Mouse (Mus musculus) stomach, postnatal 0 days (tissue): ENCODE data around the gene Myo1a. TPM values are rescaled to one million over a fixed set of nuclear protein-coding genes. Genes with fewer than 3 reads are reported as not detected.

ENCODE experiments used
- ATAC-seq: fragments of 200-750 bp; cut with Nextera tagmentation; 2 replicates; pipeline ENCODE4 v1.8.0; 2017; ENCODE audit not compliant: low FRiP score, low TSS enrichment
- DNase-seq: peaks from one replicate; pipeline ENCODE4 v3.0.0-alpha.2; 2016; ENCODE audit warnings: low spot score
- H3K27ac ChIP-seq: fragments of 300-500 bp; sonication (generic); replicated peaks from 2 replicates; pipeline ENCODE4 v1.5.1; 2014; ENCODE audit warnings: mild to moderate bottlenecking, control low read depth
- H3K27me3 ChIP-seq: fragments of 300-500 bp; sonication (generic); 2 replicates; pipeline ENCODE4 v1.6.1; 2014; ENCODE audit warnings: low read length; ENCODE audit not compliant: control insufficient read depth, insufficient read depth
- H3K36me3 ChIP-seq: fragments of 300-500 bp; sonication (generic); 2 replicates; pipeline ENCODE4 v1.6.1; 2014; ENCODE audit warnings: low read length, mixed read lengths; ENCODE audit not compliant: control insufficient read depth, insufficient read depth
- H3K4me1 ChIP-seq: fragments of 300-500 bp; sonication (generic); replicated peaks from 2 replicates; pipeline ENCODE4 v1.6.1; 2014; ENCODE audit warnings: antibody characterized with exemption; ENCODE audit not compliant: control insufficient read depth, insufficient read depth
- H3K4me2 ChIP-seq: fragments of 300-500 bp; sonication (generic); replicated peaks from 2 replicates; pipeline ENCODE4 v1.6.1; 2014; ENCODE audit warnings: low read depth, mild to moderate bottlenecking, control low read depth, moderate library complexity
- H3K4me3 ChIP-seq: fragments of 300-500 bp; sonication (generic); 2 replicates; pipeline ENCODE4 v1.5.1; 2014; ENCODE audit warnings: low read depth, low read length, control low read depth
- H3K9ac ChIP-seq: fragments of 300-500 bp; sonication (generic); 2 replicates; pipeline ENCODE4 v1.6.1; 2014; ENCODE audit warnings: mild to moderate bottlenecking, low read length, control low read depth, mixed read lengths
- H3K9me3 ChIP-seq: fragments of 300-500 bp; sonication (generic); 2 replicates; pipeline ENCODE4 v1.6.1; 2016; ENCODE audit warnings: low read length; ENCODE audit not compliant: control insufficient read depth
- CTCF ChIP-seq: IDR thresholded peaks from 2 replicates; pipeline ENCODE4 v1.5.1; 2016; ENCODE audit warnings: antibody characterized with exemption, low read depth, mild to moderate bottlenecking, moderate library complexity
- EP300 ChIP-seq: optimal IDR thresholded peaks from 2 replicates; pipeline ENCODE3; 2016; ENCODE audit warnings: antibody characterized with exemption
- WGBS: fragments of 180-500 bp; shearing (Covaris S2); extraction: QIAGEN DNeasy Blood & Tissue Kit; methylation state at CpG from one replicate; pipeline ENCODE4 v1.1.7; 2014; 5-methylcytosine and 5-hydroxymethylcytosine counted together
- polyA plus RNA-seq: library from polyadenylated mRNA; unstranded; fragments of >200 nt; fragmentation: Nextera tagmentation; extraction: Ambion mirVana; gene quantifications from 2 replicates; pipeline ENCODE4 v1.2.1, GENCODE M21; 2015

The Myo1a gene
- polyA plus RNA-seq, 1 experiment from 2014 or later = 39.3 TPM

- H3K27me3 ChIP-seq = no peaks in the 10 kb centered on the region
- no peak for ATAC-seq
- peaks cover 3% of the 10 kb centered on the region; the same call in 1 of the 2 replicates for H3K4me1 ChIP-seq
- no peaks in the 10 kb centered on the region for H3K9me3 ChIP-seq
- WGBS = 46% methylated on average over 2 of the region's 2 CpGs
- H3K9ac ChIP-seq = no peak overlapping the region
- DNase-seq = no peak
- no peak overlapping the region for H3K4me3 ChIP-seq
- TF ChIP-seq EP300 (no peak), CTCF (peak; percentile 71)
- no peak overlapping the region for H3K27ac ChIP-seq
- H3K4me2 ChIP-seq = no peak overlapping the region
- no peaks in the 10 kb centered on the region for H3K36me3 ChIP-seq
Measured at GRCm38 (mm10) chr10:127671276-127671675, 33.7 kb upstream of the Myo1a start.

GRCm38 (mm10) chr10:127674046-127674655, 30.8 kb upstream of the Myo1a start:
- no peak overlapping the region for H3K9ac ChIP-seq
- H3K27me3 ChIP-seq = no peaks in the 10 kb centered on the region
- ATAC-seq = no peak
- no peak overlapping the region for H3K4me2 ChIP-seq
- 88% methylated on average over 6 of the region's 6 CpGs for WGBS
- TF ChIP-seq EP300 = no peak
- no peak for TF ChIP-seq CTCF
- no peaks in the 10 kb centered on the region for H3K9me3 ChIP-seq
- no peak overlapping the region for H3K4me3 ChIP-seq
- H3K36me3 ChIP-seq = no peaks in the 10 kb centered on the region
- no peak overlapping the region for H3K27ac ChIP-seq
- no peak for DNase-seq
- peaks cover under 1% of the 10 kb centered on the region; the same call in 1 of the 2 replicates for H3K4me1 ChIP-seq

GRCm38 (mm10) chr10:127674794-127675522, 30.0 kb upstream of the Myo1a start:
- ATAC-seq (peak; percentile 76), DNase-seq (peak; percentile 84)
- H3K4me1 ChIP-seq = no peaks in the 10 kb centered on the region
- peak overlapping the region; percentile 32 for H3K4me2 ChIP-seq
- 0 out of 2 replicates have a peak overlapping the region, but pooled peaks have one; percentile 6 for H3K4me3 ChIP-seq
- H3K27ac ChIP-seq = peak overlapping the region; percentile 83
- no peaks in the 10 kb centered on the region for H3K27me3 ChIP-seq
- no peaks in the 10 kb centered on the region for H3K36me3 ChIP-seq
- no peaks in the 10 kb centered on the region for H3K9me3 ChIP-seq
- TF ChIP-seq EP300 (no peak), CTCF (peak; percentile 99)
- no peak overlapping the region for H3K9ac ChIP-seq
- 62% methylated on average over 8 of the region's 8 CpGs for WGBS

GRCm38 (mm10) chr10:127675859-127676398, 29.0 kb upstream of the Myo1a start:
- Histone ChIP-seq H3K9ac (0 out of 2 replicates have a peak overlapping the region, but pooled peaks have one; percentile 27), H3K27ac (peak overlapping the region; percentile 76), H3K9me3 (no peaks in the 10 kb centered on the region), H3K36me3 (no peaks in the 10 kb centered on the region), H3K4me3 (peak overlapping the region; percentile 70), H3K27me3 (no peaks in the 10 kb centered on the region), H3K4me1 (no peaks in the 10 kb centered on the region), H3K4me2 (peak overlapping the region; percentile 55)
- TF ChIP-seq EP300 = no peak
- no peak for TF ChIP-seq CTCF
- ATAC-seq (no peak), DNase-seq (no peak)
- 44% methylated on average over 5 of the region's 5 CpGs for WGBS

DNA sequence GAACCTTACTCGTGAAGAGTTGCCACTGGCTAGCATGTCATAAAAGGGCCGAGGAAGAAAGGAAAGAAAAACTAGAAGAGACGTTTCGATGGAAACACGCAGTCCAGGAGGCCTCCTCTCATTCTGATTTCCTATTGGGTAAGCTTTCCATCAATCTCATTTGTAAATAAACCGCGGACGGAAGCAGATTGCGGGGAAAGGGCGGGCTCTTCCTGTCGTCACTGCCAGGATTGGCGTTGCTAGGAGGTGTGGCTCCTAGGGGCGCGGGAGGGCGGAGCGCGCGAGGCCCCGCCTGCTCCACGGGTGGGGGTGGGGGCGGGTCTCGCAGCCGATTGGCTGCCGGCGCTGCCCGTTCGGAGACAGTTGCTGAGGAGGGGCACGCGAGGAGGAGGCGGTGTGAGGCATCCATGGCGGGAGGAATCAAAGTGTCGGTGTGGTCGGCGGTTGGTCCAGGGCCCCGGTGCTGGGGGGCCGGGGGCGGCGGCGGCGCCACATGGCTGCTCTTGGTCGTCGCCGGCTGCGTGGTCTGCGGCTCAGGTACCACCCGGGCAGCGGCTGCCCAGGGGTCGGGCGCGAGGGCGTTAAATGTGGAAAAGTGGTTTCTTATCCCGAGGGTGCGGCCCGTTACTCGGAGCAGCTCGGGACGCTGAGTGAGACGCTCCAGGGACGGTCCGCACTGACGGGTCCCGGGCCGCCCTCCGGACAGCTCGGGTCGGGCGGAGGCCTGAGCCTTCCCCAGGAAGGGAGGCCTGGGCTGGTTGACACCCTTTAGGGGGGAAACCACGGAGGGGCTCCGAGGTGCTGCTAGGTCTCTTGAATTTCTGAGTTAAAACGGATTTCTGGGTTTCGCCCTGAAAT, 28.1 kb upstream of the Myo1a start:
- ATAC-seq = peak; percentile 95
- WGBS = under 1% methylated on average over 64 of the region's 71 CpGs
- Histone ChIP-seq H3K9me3 (no peaks in the 10 kb centered on the region), H3K4me2 (peak overlapping the region; percentile 96), H3K9ac (peak overlapping the region; percentile 76), H3K36me3 (no peaks in the 10 kb centered on the region), H3K4me1 (no peaks in the 10 kb centered on the region), H3K27me3 (no peaks in the 10 kb centered on the region), H3K4me3 (peak overlapping the region; percentile 70), H3K27ac (peak overlapping the region; percentile 78)
- DNase-seq = peak; percentile 97
- TF ChIP-seq CTCF = no peak
- no peak for TF ChIP-seq EP300
